Mouse (Mus musculus) adrenal gland, postnatal 4 days (tissue): ENCODE measurements around the gene Eps15. TPM values are rescaled to one million over a fixed set of nuclear protein-coding genes. Genes with fewer than 3 reads are reported as not detected.
A peak's percentile ranks its signal among the peaks of the same experiment; 100 is the strongest.

ENCODE experiments used
- DNase-seq, 2 experiments: peaks; one replicate each; pipeline ENCODE4 v3.0.0; 2021 to 2022; ENCODE audit warnings: low spot score in 2 of 2, mixed read lengths in 2 of 2
- total RNA-seq, 2 experiments: library from RNA; stranded (reverse); gene quantifications; 2 replicates each; pipeline ENCODE4 v1.2.3; 2021

Eps15 gene
- total RNA-seq, 2 experiments from 2014 or later = 71.2 to 79.8 TPM

GRCm38 (mm10) chr4:109267452-109267851 is 12.6 kb upstream of the Eps15 start:
- DNase-seq = no peak

DNA sequence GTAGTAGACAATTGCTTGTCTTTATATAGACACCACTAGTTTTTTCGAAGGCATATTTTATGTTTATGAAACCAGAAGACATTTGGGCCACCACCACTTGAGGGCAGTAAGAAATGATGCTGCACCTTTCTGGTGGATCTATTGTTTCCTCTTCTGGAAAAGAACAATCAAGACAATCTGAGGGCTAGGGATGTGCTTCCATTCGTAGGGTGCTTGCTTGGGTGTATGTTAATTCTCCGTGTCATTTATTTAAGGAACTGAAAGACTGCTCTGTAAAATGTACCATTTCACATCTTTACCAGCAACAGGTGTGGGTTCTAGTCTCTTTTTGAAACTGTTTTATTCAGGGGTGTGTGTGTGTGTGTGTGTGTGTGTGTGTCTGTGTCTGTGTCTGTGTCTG is 11.2 kb upstream of the Eps15 start:
- no peak for DNase-seq

DNA sequence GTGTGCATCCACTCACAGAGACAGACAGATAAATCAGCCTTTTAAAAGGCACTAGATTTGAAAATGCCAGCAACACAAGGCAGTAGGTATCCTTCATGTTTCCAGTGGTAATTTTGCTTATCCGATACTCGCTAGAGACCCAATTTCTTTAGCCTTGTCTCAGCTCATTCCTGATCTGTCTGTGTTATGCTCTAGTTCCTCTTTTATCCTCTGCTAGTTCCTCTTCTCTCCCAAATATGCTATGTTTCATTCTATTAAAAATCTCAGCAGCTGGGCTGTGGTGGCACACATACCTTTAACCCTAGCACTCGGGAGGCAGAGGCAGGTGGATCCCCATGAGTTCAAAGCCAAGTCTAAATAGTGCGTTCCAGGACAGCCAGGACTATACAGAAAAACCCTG is 8.3 kb upstream of the Eps15 start:
- DNase-seq = no peak

DNA sequence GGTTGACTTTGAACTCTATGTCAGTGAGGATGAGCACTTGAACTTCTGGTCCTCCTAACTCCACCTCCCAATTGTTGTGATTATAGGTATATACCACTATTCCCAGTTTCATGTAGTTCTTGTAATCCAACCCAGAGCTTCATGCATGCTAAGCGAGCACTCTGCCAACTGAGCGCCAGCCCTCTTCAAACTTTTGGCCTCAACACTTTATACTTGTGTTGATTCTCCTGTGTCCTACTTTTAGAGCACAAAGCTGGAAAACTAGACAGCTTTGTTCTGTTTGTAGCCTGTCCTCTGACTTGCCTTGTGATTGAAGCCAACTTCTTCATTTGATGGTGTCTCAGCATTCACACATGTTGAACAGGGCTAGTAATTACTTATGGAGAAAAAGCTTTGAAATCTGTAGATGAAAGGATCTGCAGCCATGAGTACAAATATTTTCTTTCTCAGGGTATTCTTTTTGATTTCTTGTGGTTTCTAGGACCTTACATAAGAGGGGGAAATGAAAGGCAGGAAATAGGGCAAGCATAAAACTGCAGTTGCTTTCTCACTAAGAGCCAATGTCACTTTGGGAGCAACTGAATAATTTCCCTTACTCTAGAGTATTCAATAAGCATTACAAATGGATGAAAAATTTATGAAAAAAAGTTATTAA is 6.4 kb upstream of the Eps15 start:
- DNase-seq = no peak

- DNase-seq = peak; percentile 14 to 22
These were observed 542 bp downstream of the Eps15 start for GRCm38 (mm10) chr4:109280459-109281160.

- DNase-seq = no peak
These were observed 1.1 kb downstream of the Eps15 start for GRCm38 (mm10) chr4:109281161-109281560.

DNA sequence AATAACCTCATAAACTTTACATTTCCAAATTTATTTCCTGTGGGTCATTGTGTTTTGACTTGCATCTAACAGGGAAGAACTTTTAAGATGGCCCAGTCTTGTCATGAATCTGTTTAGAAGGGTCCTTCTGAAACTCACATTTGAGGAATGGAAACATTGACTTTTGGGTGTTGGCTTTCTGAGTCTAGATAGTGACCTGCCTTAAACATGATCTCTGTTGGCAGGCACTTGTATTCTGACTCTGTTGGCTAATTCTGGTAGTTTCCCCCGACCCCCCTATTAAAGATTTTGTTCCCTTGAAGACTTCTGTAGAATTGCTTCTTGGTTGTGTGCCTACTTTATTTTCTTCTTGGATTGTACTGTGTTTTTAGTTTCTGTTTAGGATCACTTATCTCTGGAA is 1.9 kb downstream of the Eps15 start:
- no peak for DNase-seq

- no peak for DNase-seq
These were observed 14.6 kb downstream of the Eps15 start for GRCm38 (mm10) chr4:109294629-109295028.

DNA sequence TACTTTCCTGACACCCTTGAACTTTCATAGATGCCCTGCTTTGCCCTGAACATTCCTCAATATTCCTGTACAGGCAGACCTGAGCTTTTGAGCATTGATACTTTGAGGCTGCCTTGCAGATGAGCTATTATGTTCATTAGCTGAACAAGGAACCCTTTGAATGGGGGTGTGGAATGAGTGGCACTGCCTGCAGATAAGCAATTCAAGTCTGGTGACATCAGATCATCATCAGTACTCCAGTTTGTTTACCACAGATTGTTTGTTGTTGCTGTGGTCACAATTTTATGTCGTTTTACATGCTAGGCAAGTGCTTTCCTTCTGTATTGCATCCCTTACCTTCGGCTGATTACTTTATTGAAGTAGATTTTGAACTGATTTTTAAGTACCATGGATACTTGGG is 16.4 kb downstream of the Eps15 start:
- DNase-seq = no peak

GRCm38 (mm10) chr4:109299136-109299535 is 19.1 kb downstream of the Eps15 start:
- no peak for DNase-seq

DNA sequence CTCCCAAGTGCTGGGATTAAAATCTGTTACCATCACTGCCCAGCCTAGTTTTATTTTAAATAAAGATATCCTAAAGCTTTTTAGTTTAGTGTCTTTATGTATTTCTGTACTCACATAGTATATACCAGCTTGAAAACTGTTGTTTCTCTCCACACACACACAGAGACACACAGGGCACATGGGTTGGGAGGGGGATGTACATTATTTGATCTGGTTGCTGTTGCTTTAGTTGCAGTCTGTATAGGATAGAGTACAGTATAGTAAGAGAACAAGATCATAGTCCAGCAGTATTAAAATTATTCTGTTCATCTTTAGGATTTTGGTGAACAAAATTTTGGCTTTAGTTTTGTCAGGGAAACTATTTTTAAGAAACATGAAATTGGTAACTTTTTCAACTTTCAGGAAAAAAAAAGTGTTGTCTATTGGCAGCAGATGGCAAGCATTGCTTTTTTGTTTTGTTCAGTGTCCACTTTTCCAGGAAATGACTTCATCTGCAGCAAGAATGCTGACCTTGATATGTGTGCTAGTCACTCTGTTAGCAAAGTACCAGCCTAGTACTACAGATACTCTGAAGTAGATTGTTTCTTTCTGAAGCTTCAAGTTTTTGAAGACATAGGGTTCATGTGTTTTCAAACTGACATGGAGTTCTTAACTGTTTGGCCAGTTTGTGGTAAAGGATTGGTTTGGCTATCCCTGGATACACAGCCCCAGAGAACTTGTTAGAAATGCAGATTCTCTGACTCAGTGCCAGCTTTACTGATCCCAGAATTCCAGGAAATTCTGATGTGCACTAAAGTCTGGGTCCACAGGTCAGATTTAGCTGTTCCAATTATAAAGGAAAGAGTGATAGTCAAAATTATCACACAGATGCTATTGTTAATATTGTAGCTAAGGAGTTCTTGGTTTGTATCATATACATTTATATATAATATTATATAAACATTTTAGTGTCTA is 37.1 kb downstream of the Eps15 start:
- DNase-seq = no peak

- DNase-seq = no peak
These were observed 56.7 kb downstream of the Eps15 start for GRCm38 (mm10) chr4:109336796-109337195.

GRCm38 (mm10) chr4:109341222-109341621 is 61.2 kb downstream of the Eps15 start:
- DNase-seq = no peak

DNA sequence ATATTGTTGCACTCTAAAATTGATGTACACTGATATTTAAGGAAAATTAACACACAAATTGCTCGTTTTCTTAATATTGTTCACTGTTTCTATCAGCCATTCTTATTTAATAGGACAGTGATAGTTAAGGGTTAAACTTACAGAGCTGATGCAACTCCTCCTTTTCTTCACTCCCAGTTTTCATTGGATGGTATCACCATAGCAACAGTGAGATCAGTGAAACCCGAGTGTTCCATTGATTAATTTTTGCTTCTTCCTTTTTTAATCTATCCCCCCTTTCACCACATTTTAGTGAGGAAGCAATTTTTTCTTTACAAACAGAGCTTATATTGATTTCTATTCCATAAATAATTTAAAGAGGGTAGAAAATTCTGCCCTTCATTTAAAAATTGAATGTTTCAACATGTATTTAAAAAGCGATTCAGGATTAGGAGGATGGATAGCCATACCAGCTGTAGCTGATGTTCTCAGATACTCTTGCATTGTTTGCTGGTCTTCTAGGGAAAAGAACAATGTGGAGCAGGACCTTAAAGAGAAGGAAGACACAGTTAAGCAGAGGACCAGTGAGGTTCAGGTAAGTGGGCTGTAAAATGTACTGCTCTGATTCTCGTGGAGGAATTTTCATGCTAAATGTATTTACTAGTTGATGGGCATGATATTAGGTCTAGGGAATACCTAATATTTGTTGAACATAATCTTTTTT is 62.9 kb downstream of the Eps15 start:
- DNase-seq = no peak

DNA sequence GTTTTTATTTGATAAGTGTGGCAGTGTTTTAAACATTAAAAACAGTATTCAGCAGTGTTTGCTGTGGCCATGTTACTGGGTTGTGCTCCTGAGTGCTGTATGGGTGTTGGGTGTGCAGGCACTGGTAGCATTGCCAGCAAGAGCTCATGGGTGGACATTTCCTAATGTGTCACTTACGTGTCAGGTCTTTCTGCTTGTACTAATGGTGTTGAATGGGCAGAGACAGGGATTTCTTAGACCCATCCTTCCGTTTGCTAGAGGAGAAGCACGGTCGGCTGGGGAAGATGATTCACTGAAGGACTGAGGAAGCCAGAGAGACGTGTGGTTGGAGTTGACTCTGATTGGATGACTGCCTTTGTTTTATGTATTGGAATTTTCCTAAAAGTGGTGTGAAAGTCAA is 63.8 kb downstream of the Eps15 start:
- no peak for DNase-seq

GRCm38 (mm10) chr4:109378107-109378506 is 98.0 kb downstream of the Eps15 start:
- no peak for DNase-seq

GRCm38 (mm10) chr4:109382457-109382856 is 102.4 kb downstream of the Eps15 start:
- no peak for DNase-seq

DNA sequence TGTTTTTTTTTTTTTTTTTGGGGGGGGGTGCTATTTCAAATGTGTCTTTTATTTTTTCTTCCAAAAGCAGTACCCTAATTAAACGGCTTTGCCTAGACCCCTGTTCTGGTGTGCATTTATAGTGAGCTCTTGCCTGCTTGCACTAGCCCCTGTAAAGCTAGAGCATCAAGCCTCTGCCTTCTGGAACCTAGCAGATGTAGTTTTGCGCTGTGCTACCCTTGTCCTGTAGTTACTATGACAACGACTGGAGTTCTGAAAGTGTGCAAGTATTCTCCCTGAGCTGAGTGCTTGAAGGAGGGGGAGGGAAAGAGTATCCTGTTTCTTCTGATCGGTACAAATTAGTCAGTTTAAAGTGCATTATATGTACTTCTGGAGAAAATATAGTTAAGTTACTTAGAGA is 105.5 kb downstream of the Eps15 start:
- no peak for DNase-seq

- no peak for DNase-seq
These were observed 113.2 kb downstream of the Eps15 start for GRCm38 (mm10) chr4:109393229-109393779.

GRCm38 (mm10) chr4:109393902-109394301 is 113.8 kb downstream of the Eps15 start:
- no peak for DNase-seq
